Mouse (Mus musculus): ENCODE measurements around the gene Glcci1. TPM values are rescaled to one million over a fixed set of nuclear protein-coding genes. Genes with fewer than 3 reads are reported as not detected.

Glcci1 gene
- polyA plus RNA-seq, 1 experiment: 0.84 TPM

- no peak overlapping the region for H3ac ChIP-seq (ENCODE audit: control insufficient read depth, insufficient read length)
These were observed 41.8 kb downstream of the Glcci1 start for GRCm38 (mm10) chr6:8551155-8551554.

GRCm38 (mm10) chr6:8556849-8557571 lies 47.6 kb downstream of the Glcci1 start:
- Histone ChIP-seq H3K36me3 (ENCODE audit: control insufficient read depth, insufficient read depth) (no peaks in the 10 kb centered on the region), H3K27me3 (ENCODE audit: control insufficient read depth, insufficient read depth, insufficient read length) (no peaks in the 10 kb centered on the region), H3K79me2 (ENCODE audit: control insufficient read depth, insufficient read depth) (no peaks in the 10 kb centered on the region), H3K4me3 (no peak overlapping the region), H3ac (ENCODE audit: control insufficient read depth, insufficient read length) (no peak overlapping the region), H3K4me2 (ENCODE audit: low read depth) (no peak overlapping the region)
- TF ChIP-seq CEBPB (IDR thresholded peaks at IDR 0.05; ENCODE audit: insufficient read depth, poor library complexity, severe bottlenecking): no peak

More at GRCm38 (mm10) chr6:8551155-8551554, 41.8 kb downstream of the Glcci1 start:
- Histone ChIP-seq H3K27me3 (ENCODE audit: control insufficient read depth, insufficient read depth, insufficient read length) (no peaks in the 10 kb centered on the region), H3K79me2 (ENCODE audit: control insufficient read depth, insufficient read depth) (no peaks in the 10 kb centered on the region), H3K36me3 (ENCODE audit: control insufficient read depth, insufficient read depth) (no peaks in the 10 kb centered on the region), H3K4me3 (no peak overlapping the region), H3K4me2 (ENCODE audit: low read depth) (no peak overlapping the region)
- no peak for TF ChIP-seq MAX (IDR thresholded peaks at IDR 0.05; ENCODE audit: low read depth)
- no peak for TF ChIP-seq SRF (IDR thresholded peaks at IDR 0.05; ENCODE audit: control insufficient read depth, insufficient read length, low read depth)
- no peak for TF ChIP-seq CEBPB (IDR thresholded peaks at IDR 0.05; ENCODE audit: insufficient read depth, poor library complexity, severe bottlenecking)
- no peak for TF ChIP-seq USF1 (IDR thresholded peaks at IDR 0.05; ENCODE audit: low read depth)
- no peak for TF ChIP-seq REST (IDR thresholded peaks at IDR 0.05; ENCODE audit: insufficient read depth, insufficient read length)
- TF ChIP-seq E2F4 (IDR thresholded peaks at IDR 0.05; ENCODE audit: insufficient read depth): no peak
- no peak for TF ChIP-seq MYOD1 (IDR thresholded peaks at IDR 0.05; ENCODE audit: control insufficient read depth in 1 of 3, insufficient read length in 2 of 3, low read depth in 2 of 3)
- no peak for TF ChIP-seq TCF12 (IDR thresholded peaks at IDR 0.05; ENCODE audit: insufficient read depth, poor library complexity, severe bottlenecking)
- no peak for TF ChIP-seq POLR2AphosphoS2 (IDR thresholded peaks at IDR 0.05; ENCODE audit: insufficient read length, low read depth)
- TF ChIP-seq TCF3 (IDR thresholded peaks at IDR 0.05; ENCODE audit: insufficient read length, low read depth): no peak
- TF ChIP-seq POLR2A (IDR thresholded peaks at IDR 0.05; ENCODE audit: insufficient read length, low read depth): no peak
- no peak for TF ChIP-seq MYOG (IDR thresholded peaks at IDR 0.05; ENCODE audit: control insufficient read depth in 1 of 3, insufficient read depth in 1 of 3, insufficient read length in 2 of 3, low read depth in 2 of 3)

- no peaks in the 10 kb centered on the region for H3K36me3 ChIP-seq (ENCODE audit: control insufficient read depth, insufficient read depth)
- no peaks in the 10 kb centered on the region for H3K79me2 ChIP-seq (ENCODE audit: control insufficient read depth, insufficient read depth)
- TF ChIP-seq MYOG (IDR thresholded peaks at IDR 0.05; ENCODE audit: control insufficient read depth in 1 of 3, insufficient read depth in 1 of 3, insufficient read length in 2 of 3, low read depth in 2 of 3): no peak
- no peak overlapping the region for H3K4me2 ChIP-seq (ENCODE audit: low read depth)
- H3K4me3 ChIP-seq: no peak overlapping the region
- H3ac ChIP-seq (ENCODE audit: control insufficient read depth, insufficient read length): no peak overlapping the region
- no peaks in the 10 kb centered on the region for H3K27me3 ChIP-seq (ENCODE audit: control insufficient read depth, insufficient read depth, insufficient read length)
These were observed 51.3 kb downstream of the Glcci1 start for GRCm38 (mm10) chr6:8560682-8561081.

GRCm38 (mm10) chr6:8582377-8582776 lies 73.0 kb downstream of the Glcci1 start:
- TF ChIP-seq E2F4 (IDR thresholded peaks at IDR 0.05; ENCODE audit: insufficient read depth): no peak
- no peak for TF ChIP-seq TCF12 (IDR thresholded peaks at IDR 0.05; ENCODE audit: insufficient read depth, poor library complexity, severe bottlenecking)
- TF ChIP-seq MAX (IDR thresholded peaks at IDR 0.05; ENCODE audit: low read depth): no peak
- no peak for TF ChIP-seq POLR2A (IDR thresholded peaks at IDR 0.05; ENCODE audit: insufficient read length, low read depth)
- no peak for TF ChIP-seq MYOD1 (IDR thresholded peaks at IDR 0.05; ENCODE audit: control insufficient read depth in 1 of 3, insufficient read length in 2 of 3, low read depth in 2 of 3)
- TF ChIP-seq POLR2AphosphoS2 (IDR thresholded peaks at IDR 0.05; ENCODE audit: insufficient read length, low read depth): no peak
- TF ChIP-seq MYOG (IDR thresholded peaks at IDR 0.05; ENCODE audit: control insufficient read depth in 1 of 3, insufficient read depth in 1 of 3, insufficient read length in 2 of 3, low read depth in 2 of 3): no peak
- no peak for TF ChIP-seq TCF3 (IDR thresholded peaks at IDR 0.05; ENCODE audit: insufficient read length, low read depth)
- TF ChIP-seq USF1 (IDR thresholded peaks at IDR 0.05; ENCODE audit: low read depth): no peak
- TF ChIP-seq CEBPB (IDR thresholded peaks at IDR 0.05; ENCODE audit: insufficient read depth, poor library complexity, severe bottlenecking): no peak
- no peak for TF ChIP-seq SRF (IDR thresholded peaks at IDR 0.05; ENCODE audit: control insufficient read depth, insufficient read length, low read depth)
- TF ChIP-seq REST (IDR thresholded peaks at IDR 0.05; ENCODE audit: insufficient read depth, insufficient read length): no peak
- no peaks in the 10 kb centered on the region for H3K36me3 ChIP-seq (ENCODE audit: control insufficient read depth, insufficient read depth)
- no peak overlapping the region for H3ac ChIP-seq (ENCODE audit: control insufficient read depth, insufficient read length)
- H3K4me2 ChIP-seq (ENCODE audit: low read depth): no peak overlapping the region
- H3K79me2 ChIP-seq (ENCODE audit: control insufficient read depth, insufficient read depth): no peaks in the 10 kb centered on the region
- no peak overlapping the region for H3K4me3 ChIP-seq
- no peaks in the 10 kb centered on the region for H3K27me3 ChIP-seq (ENCODE audit: control insufficient read depth, insufficient read depth, insufficient read length)

- no peak for TF ChIP-seq TCF3 (IDR thresholded peaks at IDR 0.05; ENCODE audit: insufficient read length, low read depth)
- no peak for TF ChIP-seq CEBPB (IDR thresholded peaks at IDR 0.05; ENCODE audit: insufficient read depth, poor library complexity, severe bottlenecking)
- no peak for TF ChIP-seq POLR2A (IDR thresholded peaks at IDR 0.05; ENCODE audit: insufficient read length, low read depth)
- TF ChIP-seq E2F4 (IDR thresholded peaks at IDR 0.05; ENCODE audit: insufficient read depth): no peak
- TF ChIP-seq POLR2AphosphoS2 (IDR thresholded peaks at IDR 0.05; ENCODE audit: insufficient read length, low read depth): no peak
- TF ChIP-seq REST (IDR thresholded peaks at IDR 0.05; ENCODE audit: insufficient read depth, insufficient read length): no peak
- no peak for TF ChIP-seq MYOD1 (IDR thresholded peaks at IDR 0.05; ENCODE audit: control insufficient read depth in 1 of 3, insufficient read length in 2 of 3, low read depth in 2 of 3)
- no peak for TF ChIP-seq USF1 (IDR thresholded peaks at IDR 0.05; ENCODE audit: low read depth)
- no peak for TF ChIP-seq SRF (IDR thresholded peaks at IDR 0.05; ENCODE audit: control insufficient read depth, insufficient read length, low read depth)
- no peak for TF ChIP-seq MAX (IDR thresholded peaks at IDR 0.05; ENCODE audit: low read depth)
- no peak for TF ChIP-seq MYOG (IDR thresholded peaks at IDR 0.05; ENCODE audit: control insufficient read depth in 1 of 3, insufficient read depth in 1 of 3, insufficient read length in 2 of 3, low read depth in 2 of 3)
- TF ChIP-seq TCF12 (IDR thresholded peaks at IDR 0.05; ENCODE audit: insufficient read depth, poor library complexity, severe bottlenecking): no peak
- H3K4me2 ChIP-seq (ENCODE audit: low read depth): no peak overlapping the region
- H3K79me2 ChIP-seq (ENCODE audit: control insufficient read depth, insufficient read depth): no peaks in the 10 kb centered on the region
- no peak overlapping the region for H3K4me3 ChIP-seq
- H3ac ChIP-seq (ENCODE audit: control insufficient read depth, insufficient read length): no peak overlapping the region
- no peaks in the 10 kb centered on the region for H3K36me3 ChIP-seq (ENCODE audit: control insufficient read depth, insufficient read depth)
- no peaks in the 10 kb centered on the region for H3K27me3 ChIP-seq (ENCODE audit: control insufficient read depth, insufficient read depth, insufficient read length)
These were observed 74.5 kb downstream of the Glcci1 start for GRCm38 (mm10) chr6:8583892-8584291.
